Mouse (Mus musculus): ENCODE measurements around the gene Hba-x. TPM values are rescaled to one million over a fixed set of nuclear protein-coding genes. Genes with fewer than 3 reads are reported as not detected.
"Not testable (repeated sequence)": the region's sequence is repeated elsewhere in the genome, so short reads cannot be mapped to it uniquely, and the experiment has no call there.

The Hba-x gene
- polyA plus RNA-seq, 1 experiment = not detected

DNA sequence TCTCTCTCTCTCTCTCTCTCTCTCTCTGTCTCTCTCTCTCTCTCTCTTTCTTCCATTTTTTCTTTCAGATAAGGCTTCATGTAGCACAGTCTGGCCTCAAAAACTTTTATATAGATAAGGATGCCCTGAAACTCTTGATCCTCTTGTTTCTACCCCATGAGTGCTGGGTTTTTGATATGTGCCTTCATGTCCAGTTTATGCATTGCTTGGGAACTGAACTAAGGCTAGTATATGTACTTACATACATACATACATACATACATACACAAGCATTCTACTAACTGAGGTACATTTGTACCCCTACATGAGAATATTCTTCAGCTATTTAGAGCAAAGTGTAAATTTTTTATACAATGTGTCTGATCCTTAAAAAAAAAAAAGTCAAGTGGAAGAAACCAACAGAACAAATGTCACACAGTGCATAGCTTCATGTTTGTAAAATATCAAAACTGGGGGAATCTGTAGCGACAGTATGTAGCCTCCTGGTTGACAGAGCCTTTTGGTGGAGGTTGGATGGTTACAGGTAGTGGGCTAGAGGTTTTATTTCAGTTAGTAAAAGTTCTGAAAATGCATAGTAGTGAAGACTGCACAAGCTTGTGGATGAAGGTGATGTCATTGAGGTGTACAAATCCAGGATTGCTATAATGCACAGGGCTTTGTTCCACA, 21.8 kb downstream of the Hba-x start:
- no peak overlapping the region for H3K9ac ChIP-seq (ENCODE audit: low read depth, poor library complexity, severe bottlenecking)
- H3K4me3 ChIP-seq (ENCODE audit: low read depth, low read length) = no peak overlapping the region
- no peaks in the 10 kb centered on the region for H3K36me3 ChIP-seq (ENCODE audit: control insufficient read depth, insufficient read depth, low read length, poor library complexity, severe bottlenecking)
- TF ChIP-seq POLR2A (IDR thresholded peaks at IDR 0.05; ENCODE audit: insufficient read depth, low read length) (no peak), EP300 (IDR thresholded peaks at IDR 0.05; ENCODE audit: insufficient read depth, low read depth, low read length) (no peak), CTCF (IDR thresholded peaks at IDR 0.05; ENCODE audit: low read depth, low read length) (no peak)
- H3K27ac ChIP-seq (ENCODE audit: insufficient read depth, low read length) = no peak overlapping the region
- no peaks in the 10 kb centered on the region for H3K4me1 ChIP-seq (ENCODE audit: control insufficient read depth, insufficient read depth, low read length)
- H3K27me3 ChIP-seq (ENCODE audit: control insufficient read depth, insufficient read depth, low read length, poor library complexity, severe bottlenecking) = no peaks in the 10 kb centered on the region
- no peaks in the 10 kb centered on the region for H3K9me3 ChIP-seq (replicated peaks; ENCODE audit: control insufficient read depth, insufficient read depth, low read length, poor library complexity, severe bottlenecking)

GRCm38 (mm10) chr11:32298532-32298918, 22.3 kb downstream of the Hba-x start:
- Histone ChIP-seq H3K9ac (ENCODE audit: low read depth, poor library complexity, severe bottlenecking) (no peak overlapping the region), H3K27ac (ENCODE audit: insufficient read depth, low read length) (no peak overlapping the region), H3K9me3 (replicated peaks; ENCODE audit: control insufficient read depth, insufficient read depth, low read length, poor library complexity, severe bottlenecking) (no peaks in the 10 kb centered on the region), H3K4me3 (ENCODE audit: low read depth, low read length) (no peak overlapping the region), H3K27me3 (ENCODE audit: control insufficient read depth, insufficient read depth, low read length, poor library complexity, severe bottlenecking) (no peaks in the 10 kb centered on the region), H3K36me3 (ENCODE audit: control insufficient read depth, insufficient read depth, low read length, poor library complexity, severe bottlenecking) (no peaks in the 10 kb centered on the region), H3K4me1 (ENCODE audit: control insufficient read depth, insufficient read depth, low read length) (no peaks in the 10 kb centered on the region)
- no peak for TF ChIP-seq POLR2A (IDR thresholded peaks at IDR 0.05; ENCODE audit: insufficient read depth, low read length)
- no peak for TF ChIP-seq EP300 (IDR thresholded peaks at IDR 0.05; ENCODE audit: insufficient read depth, low read depth, low read length)
- TF ChIP-seq CTCF (IDR thresholded peaks at IDR 0.05; ENCODE audit: low read depth, low read length) = no peak

- not testable (repeated sequence) for H3K9me3 ChIP-seq (replicated peaks; ENCODE audit: control insufficient read depth, insufficient read depth, low read length, poor library complexity, severe bottlenecking); H3K27ac ChIP-seq (ENCODE audit: insufficient read depth, low read length); H3K9ac ChIP-seq (ENCODE audit: low read depth, poor library complexity, severe bottlenecking); H3K27me3 ChIP-seq (ENCODE audit: control insufficient read depth, insufficient read depth, low read length, poor library complexity, severe bottlenecking); H3K4me1 ChIP-seq (ENCODE audit: control insufficient read depth, insufficient read depth, low read length); H3K36me3 ChIP-seq (ENCODE audit: control insufficient read depth, insufficient read depth, low read length, poor library complexity, severe bottlenecking)
- peak within 1 kb of the TSS; percentile 63 for H3K4me3 ChIP-seq (ENCODE audit: low read depth, low read length)
- peak; percentile 62 for TF ChIP-seq CTCF (IDR thresholded peaks at IDR 0.05; ENCODE audit: low read depth, low read length)
Observed at GRCm38 (mm10) chr11:32299865-32300264, 23.7 kb downstream of the Hba-x start, which contains the start of gene Hbq1a. TSS of gene Hbq1a (plus strand) at chr11:32300069.

GRCm38 (mm10) chr11:32300279-32301267, 24.4 kb downstream of the Hba-x start:
- no peak overlapping the region for H3K9ac ChIP-seq (ENCODE audit: low read depth, poor library complexity, severe bottlenecking)
- H3K27ac ChIP-seq (ENCODE audit: insufficient read depth, low read length) = no peak overlapping the region
- TF ChIP-seq EP300 (IDR thresholded peaks at IDR 0.05; ENCODE audit: insufficient read depth, low read depth, low read length) = no peak
- no peak for TF ChIP-seq CTCF (IDR thresholded peaks at IDR 0.05; ENCODE audit: low read depth, low read length)
- TF ChIP-seq POLR2A (IDR thresholded peaks at IDR 0.05; ENCODE audit: insufficient read depth, low read length) = no peak
- no peaks in the 10 kb centered on the region for H3K36me3 ChIP-seq (ENCODE audit: control insufficient read depth, insufficient read depth, low read length, poor library complexity, severe bottlenecking)
- peak overlapping the region; percentile 63 for H3K4me3 ChIP-seq (ENCODE audit: low read depth, low read length)
- no peaks in the 10 kb centered on the region for H3K27me3 ChIP-seq (ENCODE audit: control insufficient read depth, insufficient read depth, low read length, poor library complexity, severe bottlenecking)
- H3K9me3 ChIP-seq (replicated peaks; ENCODE audit: control insufficient read depth, insufficient read depth, low read length, poor library complexity, severe bottlenecking) = no peaks in the 10 kb centered on the region
- no peaks in the 10 kb centered on the region for H3K4me1 ChIP-seq (ENCODE audit: control insufficient read depth, insufficient read depth, low read length)

GRCm38 (mm10) chr11:32301506-32301905, 25.3 kb downstream of the Hba-x start:
- Histone ChIP-seq H3K27me3 (ENCODE audit: control insufficient read depth, insufficient read depth, low read length, poor library complexity, severe bottlenecking) (no peaks in the 10 kb centered on the region), H3K4me3 (ENCODE audit: low read depth, low read length) (no peak overlapping the region), H3K36me3 (ENCODE audit: control insufficient read depth, insufficient read depth, low read length, poor library complexity, severe bottlenecking) (no peaks in the 10 kb centered on the region), H3K4me1 (ENCODE audit: control insufficient read depth, insufficient read depth, low read length) (no peaks in the 10 kb centered on the region), H3K27ac (ENCODE audit: insufficient read depth, low read length) (no peak overlapping the region), H3K9ac (ENCODE audit: low read depth, poor library complexity, severe bottlenecking) (no peak overlapping the region), H3K9me3 (replicated peaks; ENCODE audit: control insufficient read depth, insufficient read depth, low read length, poor library complexity, severe bottlenecking) (no peaks in the 10 kb centered on the region)
- TF ChIP-seq CTCF (IDR thresholded peaks at IDR 0.05; ENCODE audit: low read depth, low read length) (no peak), EP300 (IDR thresholded peaks at IDR 0.05; ENCODE audit: insufficient read depth, low read depth, low read length) (no peak), POLR2A (IDR thresholded peaks at IDR 0.05; ENCODE audit: insufficient read depth, low read length) (no peak)
